Mouse (Mus musculus): Measurements from ENCODE around the gene Tmem43.

DNA sequence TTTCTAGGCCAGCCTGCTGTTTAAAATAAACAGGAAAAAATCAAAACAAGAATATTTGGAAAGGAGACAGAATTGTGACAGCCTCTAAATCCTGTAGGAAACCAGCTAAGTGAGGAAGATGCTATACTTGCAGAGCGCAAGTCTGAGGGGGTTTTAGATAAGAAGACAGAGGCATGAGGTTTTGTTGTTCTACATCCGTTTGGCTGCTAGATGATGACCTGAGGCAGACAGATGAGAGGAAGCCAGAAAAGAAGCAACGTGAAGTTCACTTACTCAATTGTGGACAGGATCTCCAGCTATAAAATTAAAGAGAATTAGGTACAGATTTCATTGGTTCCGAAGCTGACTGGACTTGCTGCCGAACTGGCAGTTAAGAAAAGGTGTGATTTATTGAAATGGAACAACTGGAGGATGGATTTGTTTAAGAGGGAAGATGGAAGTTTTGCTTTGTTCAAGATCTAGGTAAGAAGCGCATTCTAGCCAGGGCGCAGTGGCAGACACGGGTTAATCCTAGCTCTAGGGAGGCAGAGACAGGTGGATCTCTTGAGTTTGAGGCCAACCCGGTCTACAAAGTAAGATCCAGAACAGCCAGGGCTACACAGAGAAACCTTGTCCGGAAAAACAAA, 41.3 kb downstream of the Tmem43 start:
- TF ChIP-seq USF1 (IDR thresholded peaks at IDR 0.05; ENCODE audit: low read depth): no peak
- no peak for TF ChIP-seq CTCF (IDR thresholded peaks at IDR 0.05; ENCODE audit: control insufficient read depth, insufficient read depth, insufficient read length)
- TF ChIP-seq MAX (IDR thresholded peaks at IDR 0.05): no peak
- no peak for TF ChIP-seq FOSL1 (IDR thresholded peaks at IDR 0.05; ENCODE audit: insufficient read depth, low read length, poor library complexity, severe bottlenecking)
- no peak for TF ChIP-seq MYOG (IDR thresholded peaks at IDR 0.05; ENCODE audit: control insufficient read depth, extremely low read depth, insufficient read length)
- TF ChIP-seq MYOD1 (IDR thresholded peaks at IDR 0.05; ENCODE audit: control insufficient read depth, insufficient read length, low read depth): no peak

All from C2C12 (cell line).